Mouse (Mus musculus): ENCODE measurements at regions not wholly inside any gene's neighbourhood (a gene's known extent, or its start where the extent isn't known, plus 50 kb on each side); places are given as distances from the start of the nearest gene placed in this dataset.

DNA sequence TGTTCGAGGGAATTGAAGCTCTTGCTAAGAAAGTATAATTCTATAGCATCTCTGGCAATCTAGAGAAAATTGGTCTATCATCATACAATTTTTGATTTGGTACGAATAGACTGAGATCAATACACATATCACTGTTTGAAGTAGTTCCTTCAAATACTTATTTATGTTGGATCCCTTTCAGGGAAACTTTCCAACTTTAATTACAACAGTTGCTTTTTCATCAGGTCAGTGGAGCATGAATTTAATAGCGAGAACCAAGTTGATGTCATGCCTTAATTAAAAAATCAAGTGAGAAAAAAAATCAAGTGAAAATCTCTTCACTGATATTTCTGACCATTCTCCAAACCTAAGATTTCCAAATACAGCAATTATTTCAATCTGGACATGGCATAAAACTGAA is 277.9 kb upstream of the Luzp2 start:
- TF ChIP-seq MAFK (IDR thresholded peaks at IDR 0.05; ENCODE audit: insufficient read depth, low read depth, low read length) (no peak), ZNF384 (IDR thresholded peaks at IDR 0.05; ENCODE audit: low read depth, low read length) (no peak), HCFC1 (IDR thresholded peaks at IDR 0.05; ENCODE audit: borderline replicate concordance, insufficient read depth, low read length) (no peak)

All from ES-E14 (cell line).